Mouse (Mus musculus) ovary, postnatal 14 days (tissue): ENCODE measurements around the gene Spsb3.

Source experiments
- DNase-seq: peaks from one replicate; pipeline ENCODE4 v3.0.0; 2022; ENCODE audit warnings: low spot score

Gene Spsb3

DNA sequence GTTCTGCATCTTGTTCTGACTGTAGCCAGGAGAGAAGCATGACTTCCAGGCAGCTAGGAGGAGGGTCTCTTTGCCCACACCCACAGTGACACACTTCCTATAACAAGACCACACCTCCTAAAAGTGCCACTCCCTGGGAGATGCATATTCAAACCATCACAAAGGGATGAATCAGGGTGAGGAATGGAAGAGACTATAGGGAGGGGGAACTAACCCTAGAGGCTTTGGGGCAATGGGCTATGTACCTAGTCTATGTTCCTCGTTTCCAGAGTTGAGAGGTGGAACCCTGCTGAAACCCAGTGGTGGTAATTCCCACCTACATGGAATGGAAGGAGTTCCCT lies 12.1 kb upstream of the Spsb3 start:
- no peak for DNase-seq

DNA sequence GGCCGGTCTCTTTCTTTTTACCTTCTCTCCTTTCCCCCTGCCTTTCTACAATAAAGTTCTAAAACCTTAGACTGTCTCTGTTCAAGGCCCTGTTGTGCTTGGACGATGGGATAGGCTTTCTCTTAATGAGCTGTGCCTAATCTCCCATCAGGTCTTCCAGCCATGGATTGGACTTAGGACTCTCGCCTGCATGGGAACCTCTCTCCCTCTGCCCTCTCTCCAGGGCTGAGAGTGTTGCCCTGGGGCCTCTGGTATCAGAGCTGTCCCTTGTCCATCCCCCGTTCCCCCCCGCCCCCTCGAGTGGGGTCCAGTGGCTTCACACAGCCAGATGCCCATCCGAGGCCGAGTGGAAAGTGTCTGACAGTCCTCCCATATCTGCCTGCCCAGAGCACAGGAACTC lies 11.5 kb upstream of the Spsb3 start:
- no peak for DNase-seq

DNA sequence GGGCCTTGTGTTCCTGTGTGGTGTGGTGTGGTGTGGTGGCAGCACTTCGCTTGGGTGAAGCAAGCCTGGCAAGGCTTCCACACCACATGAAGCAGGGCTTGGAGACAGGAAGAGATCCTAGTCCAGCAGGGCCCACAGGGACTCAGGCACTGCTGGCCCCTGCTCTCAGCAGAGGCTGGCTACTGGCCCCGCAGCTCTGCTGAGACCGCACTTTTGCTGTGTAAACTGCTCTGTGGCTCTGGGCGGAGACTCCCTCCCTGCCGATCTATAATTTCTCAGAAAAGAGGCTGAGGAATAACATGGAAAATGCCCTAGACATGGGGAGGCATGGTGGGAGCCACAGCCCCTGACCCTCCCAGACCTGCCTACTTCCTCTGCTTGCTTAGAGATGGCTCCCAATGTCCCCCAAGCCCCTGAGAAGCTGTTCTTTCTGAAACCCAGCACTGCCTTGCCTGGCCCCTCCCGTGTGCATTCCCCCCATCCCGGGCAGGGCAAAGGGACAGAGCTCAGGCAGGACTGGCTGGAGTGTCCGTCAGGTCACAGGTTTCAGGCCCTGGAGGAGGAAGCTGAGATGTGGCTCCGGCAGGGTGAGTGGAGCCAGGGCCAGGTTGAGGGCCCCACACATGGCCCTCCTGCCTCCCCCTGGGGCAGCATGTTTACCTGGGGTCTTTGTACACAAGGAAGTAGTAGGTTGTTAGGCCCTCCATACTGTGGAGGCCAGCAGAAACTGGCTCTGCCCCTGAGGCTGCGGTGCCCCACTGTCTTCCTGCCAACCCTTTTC lies 8.9 kb upstream of the Spsb3 start:
- DNase-seq, result no peak

DNA sequence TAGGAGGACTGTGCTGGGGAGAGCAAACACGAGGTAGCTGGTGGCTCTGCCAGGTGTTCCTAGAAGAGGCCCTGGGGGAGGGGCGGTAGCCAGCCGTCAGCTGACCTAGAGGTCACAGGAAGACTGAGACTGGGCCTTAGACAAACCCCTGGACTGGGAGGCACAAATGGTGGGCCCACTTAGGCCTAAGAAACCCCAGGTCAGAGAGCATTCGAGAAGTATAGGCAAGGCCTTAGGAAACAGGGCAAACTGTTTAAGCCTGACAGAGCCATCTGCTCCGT lies 8.4 kb upstream of the Spsb3 start:
- no peak for DNase-seq

DNA sequence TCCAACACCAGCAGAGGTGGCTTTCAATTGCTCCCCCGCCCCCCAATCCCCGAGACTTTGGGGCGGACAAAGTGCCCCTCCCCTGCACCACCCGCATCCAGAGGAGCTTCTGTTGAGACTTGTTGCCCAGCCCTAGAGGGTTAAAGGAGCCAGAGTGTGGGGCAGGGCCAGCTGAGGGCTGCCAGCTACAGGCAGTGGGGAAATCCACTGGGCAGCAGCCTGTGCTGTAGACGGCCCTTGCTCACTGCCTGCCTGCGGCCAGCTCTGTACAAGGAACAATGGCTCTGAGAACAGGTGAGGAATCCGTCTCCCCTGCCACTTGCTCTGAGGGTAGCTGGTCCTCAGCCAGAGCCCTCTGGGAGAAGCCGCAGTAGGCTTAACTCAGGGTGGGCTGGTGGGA lies 7.9 kb upstream of the Spsb3 start:
- no peak for DNase-seq

DNA sequence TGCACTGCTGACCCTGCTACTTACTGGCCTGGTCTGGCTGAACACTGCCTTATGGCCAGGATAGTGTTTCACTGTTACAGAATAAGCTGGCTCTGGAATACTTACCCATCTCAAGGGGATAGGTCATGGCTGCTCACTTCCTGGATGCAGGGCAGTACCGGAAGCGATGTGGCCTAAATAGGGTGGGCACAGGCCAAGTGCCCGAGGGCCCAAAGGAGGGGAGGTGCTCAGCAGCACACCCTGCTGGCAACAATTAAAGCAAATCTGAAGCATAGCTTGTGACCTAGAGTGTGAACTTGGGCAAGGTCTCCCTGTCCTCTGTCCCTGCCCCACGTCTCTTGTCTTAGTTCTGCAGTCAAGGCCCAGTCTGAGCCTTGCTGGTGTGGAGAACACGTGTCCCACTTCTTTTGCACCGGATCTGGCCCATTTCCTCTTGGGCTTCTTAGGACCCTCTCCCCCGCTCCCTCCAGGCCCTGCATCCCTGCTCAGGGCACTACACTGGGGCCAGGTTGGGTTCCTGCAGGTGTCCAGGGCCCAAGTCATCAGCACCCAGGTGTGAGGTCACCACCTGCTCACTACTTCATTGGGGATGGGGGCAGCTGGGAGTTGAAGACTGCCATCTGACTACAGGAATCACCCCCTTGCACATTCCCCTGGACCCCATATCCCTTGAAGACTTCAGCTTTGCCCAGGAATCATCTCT lies 4.6 kb upstream of the Spsb3 start:
- no peak for DNase-seq

DNA sequence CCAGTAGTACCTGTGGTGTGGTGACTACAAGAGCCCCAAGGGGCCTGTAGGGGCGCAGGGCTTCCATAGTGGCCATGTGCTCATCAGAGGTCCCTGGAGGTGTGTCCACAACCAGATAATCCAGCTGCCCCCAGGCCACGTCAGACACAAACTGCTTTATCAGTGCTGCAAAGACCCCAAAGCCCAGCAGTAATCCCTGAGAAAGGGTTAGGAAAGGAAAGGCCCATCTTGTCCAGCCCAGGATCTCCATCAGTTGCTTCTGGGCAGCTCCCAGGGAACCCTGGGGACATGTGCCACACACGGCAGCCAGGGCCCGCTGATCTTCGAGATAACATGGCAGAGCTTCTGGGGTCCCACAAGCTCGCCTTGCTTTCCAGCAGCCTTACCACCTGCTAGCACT lies 2.1 kb upstream of the Spsb3 start:
- DNase-seq, result no peak

DNA sequence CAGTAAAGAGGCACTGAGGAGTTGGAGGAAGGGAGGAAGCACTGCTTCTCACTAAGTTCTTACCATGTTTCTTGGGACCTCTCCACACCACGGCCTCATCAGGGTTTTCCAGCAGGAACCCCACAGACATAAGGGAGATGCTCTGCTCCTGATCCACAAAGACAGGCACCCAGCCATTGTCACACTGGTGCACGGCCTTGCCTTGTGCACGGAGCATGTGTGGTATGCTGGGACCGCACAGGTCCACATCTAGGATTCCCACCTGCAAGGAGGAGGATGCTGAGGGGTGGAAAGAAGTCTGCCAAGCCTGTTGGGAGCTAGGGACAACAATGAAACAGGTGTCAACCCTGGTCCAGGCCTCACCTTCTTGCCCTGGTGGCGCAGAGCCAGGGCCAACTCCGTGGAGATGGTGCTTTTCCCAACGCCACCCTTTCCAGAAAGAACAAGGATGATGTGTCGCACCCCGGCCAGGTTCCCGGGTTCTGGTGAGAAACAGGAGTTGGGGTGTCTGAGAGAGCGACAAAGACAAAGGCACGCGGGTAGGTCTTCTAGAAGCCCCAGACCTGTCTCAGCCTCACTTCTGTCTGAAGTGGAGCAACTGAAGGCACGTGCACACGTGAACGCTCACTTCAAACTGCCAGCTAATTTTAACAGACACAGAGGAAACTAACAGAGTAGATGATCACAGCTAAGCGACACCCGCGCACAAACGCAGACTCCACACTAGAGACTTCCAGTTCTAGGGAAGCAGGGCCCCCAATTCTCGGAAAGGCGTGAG lies 898 bp upstream of the Spsb3 start:
- DNase-seq, result no peak

DNA sequence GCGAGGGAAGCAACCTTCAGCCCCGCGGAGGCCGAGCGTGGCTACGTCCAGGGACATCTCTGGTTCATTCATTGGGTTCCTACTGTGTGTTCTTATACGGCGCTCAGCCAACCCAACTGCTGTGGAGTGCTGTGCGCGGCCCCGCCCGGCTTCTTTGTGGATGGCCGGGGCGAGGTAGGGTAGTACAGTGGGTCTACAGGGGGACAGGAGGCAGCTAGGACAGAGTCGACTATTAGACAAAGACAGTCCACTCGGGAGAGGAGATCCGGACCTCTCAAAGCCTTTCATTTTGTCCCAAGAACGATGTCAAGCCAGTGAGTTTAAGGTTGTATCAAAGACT lies 459 bp downstream of the Spsb3 start:
- no peak for DNase-seq

DNA sequence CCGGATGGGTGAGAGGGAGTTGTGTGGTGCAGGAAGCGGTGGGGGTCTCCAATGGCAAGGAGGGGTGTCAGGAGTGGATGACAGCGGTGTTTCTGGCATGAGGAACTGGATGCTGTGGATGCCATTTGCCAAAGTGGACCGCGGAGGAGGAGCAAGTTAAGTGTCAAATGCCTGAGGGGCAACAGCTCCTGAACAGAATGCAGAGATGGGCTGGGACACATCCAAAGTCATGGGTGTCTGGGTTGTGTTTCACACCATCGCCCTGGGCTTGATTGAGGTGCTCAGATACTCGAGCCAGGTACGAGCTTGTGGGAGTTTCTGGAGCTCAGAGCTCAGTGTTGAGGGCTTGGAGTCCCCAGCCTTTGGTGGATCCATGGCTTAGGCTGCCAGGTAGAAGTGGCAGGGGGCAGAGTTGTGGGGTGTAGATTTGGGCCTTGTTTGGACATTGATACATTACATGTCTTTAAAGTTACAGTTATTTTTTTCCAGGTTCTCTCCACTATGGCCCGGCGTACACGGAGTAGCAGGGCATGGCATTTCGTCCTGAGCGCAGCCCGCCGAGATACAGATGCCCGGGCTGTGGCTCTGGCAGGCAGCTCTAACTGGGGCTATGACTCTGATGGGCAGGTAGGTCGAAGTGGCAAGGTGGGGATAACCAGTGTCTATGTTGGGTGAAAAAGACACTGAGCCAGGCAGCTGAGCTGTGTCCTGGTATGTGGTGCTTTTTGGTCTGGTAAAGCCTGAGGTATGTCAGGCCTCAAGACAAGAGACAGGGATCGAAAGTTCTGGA lies 1.0 kb downstream of the Spsb3 start:
- DNase-seq, result no peak

DNA sequence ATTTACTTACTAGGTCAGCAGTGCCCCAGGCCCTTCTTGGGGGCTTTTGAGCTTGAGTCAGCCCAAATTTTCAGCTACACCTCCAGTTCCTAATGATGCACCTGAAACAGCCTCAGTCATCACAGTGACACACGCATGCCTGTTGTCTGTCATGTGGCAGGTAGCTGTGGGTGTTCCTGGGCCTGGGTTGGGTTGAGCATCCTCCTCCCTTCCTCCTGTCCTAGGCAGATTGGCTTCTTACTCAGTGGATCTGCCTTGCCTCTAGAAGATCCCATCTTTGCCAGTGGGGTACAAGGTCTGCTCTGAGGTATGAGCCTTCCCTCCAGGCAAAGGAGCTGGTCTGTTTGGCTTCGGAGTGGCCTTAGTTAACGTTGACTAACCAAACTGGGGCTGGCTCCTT lies 2.4 kb downstream of the Spsb3 start:
- DNase-seq, result no peak

DNA sequence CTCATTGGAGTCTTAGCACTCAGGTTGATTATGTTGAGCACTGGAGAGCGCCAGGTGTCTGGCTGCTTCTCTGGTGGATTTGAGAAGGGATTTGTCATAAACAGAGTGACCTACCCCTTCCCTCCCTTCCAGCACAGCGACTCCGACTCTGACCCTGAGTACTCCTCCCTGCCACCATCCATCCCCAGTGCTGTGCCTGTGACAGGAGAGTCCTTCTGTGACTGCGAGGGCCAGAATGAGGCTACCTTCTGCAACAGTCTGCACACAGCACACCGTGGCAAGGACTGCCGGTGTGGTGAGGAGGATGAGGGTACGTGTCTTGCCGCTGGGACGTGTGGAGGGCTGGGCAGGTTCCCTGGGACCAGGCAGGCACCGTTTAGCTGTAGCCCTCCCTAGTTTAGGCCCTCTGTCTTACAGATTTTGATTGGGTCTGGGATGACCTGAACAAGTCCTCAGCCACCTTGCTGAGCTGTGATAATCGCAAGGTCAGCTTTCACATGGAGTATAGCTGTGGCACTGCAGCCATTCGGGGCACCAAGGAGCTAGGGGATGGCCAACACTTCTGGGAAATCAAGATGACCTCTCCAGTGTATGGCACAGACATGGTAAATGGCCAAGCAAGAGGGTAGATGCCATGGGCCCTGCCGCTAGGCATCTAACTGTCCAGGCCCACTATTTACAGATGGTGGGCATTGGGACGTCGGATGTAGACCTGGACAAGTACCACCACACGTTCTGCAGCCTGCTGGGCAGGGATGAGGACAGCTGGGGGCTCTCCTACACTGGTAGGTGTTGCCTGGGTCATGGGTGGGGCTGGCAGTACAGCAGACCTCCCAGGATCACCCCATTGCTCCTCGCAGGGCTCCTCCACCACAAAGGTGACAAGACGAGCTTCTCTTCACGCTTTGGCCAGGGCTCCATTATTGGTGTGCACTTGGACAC lies 4.0 kb downstream of the Spsb3 start:
- no peak for DNase-seq

DNA sequence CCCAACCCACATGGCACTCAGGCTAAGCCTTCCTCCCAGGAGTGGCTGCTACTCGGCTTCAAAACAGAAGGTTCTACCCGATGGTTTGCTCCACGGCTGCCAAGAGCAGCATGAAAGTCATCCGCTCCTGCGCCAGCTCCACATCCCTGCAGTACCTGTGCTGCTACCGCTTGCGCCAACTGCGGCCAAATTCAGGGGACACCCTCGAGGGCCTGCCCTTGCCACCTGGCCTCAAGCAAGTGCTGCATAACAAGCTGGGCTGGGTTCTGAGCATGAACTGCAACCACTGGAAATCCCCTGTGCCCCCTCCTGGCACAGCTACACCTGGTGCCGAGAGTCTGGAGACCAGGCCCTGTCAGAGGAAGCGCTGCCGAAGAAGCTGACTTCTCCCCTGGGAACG lies 4.9 kb downstream of the Spsb3 start:
- no peak for DNase-seq

DNA sequence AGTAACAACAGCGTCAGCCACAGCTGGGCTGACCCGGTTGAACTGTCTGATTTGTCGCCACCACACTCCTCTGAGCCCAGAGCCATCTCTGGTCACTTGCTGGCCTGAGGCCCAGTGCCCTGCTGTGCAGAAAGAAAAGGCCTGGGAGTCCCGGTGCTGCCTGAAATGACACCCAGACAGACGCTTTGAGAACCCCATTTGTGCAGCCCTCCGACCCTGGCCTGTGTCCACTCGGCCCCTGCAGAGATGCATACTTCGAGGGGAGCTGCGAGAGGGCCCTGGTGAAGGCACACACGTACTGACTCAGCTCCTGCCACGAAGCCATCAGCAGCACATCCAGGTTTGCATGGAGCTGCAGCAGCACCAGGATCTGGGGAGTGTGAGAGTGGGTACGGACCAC lies 6.3 kb downstream of the Spsb3 start:
- DNase-seq, result no peak

DNA sequence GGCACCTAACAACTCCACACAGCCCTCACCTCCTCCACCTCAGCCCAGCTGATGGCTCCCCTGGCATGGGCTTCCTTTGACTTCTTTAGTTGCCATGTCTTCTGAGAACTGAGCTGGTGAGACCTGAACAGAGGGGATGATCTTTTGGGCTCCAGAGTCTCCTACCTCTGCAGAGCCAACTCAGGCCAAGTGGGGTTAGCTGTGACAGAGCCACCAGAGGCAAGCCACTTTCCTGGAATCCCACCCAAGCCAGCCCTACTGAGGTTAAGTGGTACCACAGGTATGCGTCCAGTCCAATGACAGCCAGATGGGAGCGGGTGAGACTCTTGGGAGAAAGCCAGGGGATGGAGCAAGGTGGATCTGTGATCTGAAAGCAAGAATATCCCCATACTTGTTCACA lies 6.8 kb downstream of the Spsb3 start:
- DNase-seq, result no peak

DNA sequence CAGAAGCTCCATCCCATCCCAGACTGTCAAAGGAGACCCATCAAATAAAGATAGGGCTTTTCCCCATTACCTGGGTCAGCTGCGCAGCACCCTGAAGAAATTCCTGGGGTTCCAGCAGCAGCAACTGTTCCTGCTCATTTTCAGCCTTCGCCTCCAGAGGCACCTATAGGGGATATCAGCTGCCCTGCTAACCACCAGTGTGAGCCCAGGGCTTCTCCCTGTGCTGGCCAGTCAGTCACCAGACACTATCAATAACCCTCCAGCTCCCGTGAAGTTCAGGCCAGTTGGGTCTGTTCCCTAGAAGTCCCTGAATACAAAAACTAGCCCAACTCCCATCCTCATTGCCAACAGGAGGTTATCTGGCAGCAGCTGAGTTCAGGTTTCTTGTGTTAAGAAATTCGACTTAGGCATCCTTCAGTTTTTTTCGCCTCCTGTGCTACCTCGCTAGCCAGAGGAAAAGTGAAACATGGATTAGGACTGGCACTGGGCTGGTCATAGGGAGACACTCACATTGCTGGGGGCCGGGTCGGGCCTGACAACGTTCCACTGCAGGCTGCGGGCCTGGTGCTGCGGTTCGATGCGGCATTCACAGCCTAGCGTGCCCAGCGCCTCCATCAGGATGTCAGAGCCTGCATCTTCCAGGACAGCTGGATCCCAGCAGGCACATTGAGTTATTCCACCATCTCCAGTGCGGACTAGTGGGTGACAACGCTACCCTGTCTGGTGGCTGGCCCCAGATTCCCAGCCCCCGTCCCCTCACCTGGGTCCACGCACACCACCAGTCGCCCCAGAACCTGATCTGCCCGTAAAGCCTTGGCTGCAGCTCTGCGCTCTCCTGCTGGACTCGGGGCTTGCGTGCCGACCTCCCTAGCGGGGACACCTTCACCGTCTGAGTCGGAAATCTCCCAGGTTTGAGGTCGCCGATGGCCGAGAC lies 7.9 kb downstream of the Spsb3 start:
- no peak for DNase-seq

DNA sequence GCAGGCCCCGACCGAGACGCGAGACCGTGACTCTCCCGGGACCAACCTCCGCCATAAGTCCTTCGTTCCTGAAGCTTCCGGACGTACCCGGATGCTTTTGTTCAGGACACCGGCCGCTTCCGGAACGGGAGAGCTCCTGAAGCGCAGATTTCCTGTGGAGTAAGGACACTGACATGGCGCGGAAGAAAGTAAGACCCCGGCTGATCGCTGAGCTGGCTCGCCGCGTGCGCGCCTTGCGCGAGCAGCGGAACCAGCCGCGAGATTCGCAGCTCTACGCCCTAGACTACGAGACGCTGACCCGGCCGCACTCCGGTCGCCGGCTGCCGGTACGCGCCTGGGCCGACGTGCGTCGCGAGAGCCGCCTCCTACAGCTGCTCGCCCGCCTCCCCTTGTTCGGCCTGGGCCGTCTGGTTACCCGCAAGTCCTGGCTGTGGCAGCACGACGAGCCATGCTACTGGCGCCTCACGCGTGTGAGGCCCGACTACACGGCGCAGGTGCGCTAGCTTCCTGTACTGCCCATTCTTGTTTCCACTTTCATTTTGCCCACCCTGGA lies 8.6 kb downstream of the Spsb3 start, which contains the start of the genes Eme2 and Mrps34:
Eme2 (minus strand) TSS at position 93 of the 553 bp plus-strand sequence.
Mrps34 (plus strand) TSS at position 122 of the 553 bp plus-strand sequence.
- DNase-seq, result peak; percentile 73

DNA sequence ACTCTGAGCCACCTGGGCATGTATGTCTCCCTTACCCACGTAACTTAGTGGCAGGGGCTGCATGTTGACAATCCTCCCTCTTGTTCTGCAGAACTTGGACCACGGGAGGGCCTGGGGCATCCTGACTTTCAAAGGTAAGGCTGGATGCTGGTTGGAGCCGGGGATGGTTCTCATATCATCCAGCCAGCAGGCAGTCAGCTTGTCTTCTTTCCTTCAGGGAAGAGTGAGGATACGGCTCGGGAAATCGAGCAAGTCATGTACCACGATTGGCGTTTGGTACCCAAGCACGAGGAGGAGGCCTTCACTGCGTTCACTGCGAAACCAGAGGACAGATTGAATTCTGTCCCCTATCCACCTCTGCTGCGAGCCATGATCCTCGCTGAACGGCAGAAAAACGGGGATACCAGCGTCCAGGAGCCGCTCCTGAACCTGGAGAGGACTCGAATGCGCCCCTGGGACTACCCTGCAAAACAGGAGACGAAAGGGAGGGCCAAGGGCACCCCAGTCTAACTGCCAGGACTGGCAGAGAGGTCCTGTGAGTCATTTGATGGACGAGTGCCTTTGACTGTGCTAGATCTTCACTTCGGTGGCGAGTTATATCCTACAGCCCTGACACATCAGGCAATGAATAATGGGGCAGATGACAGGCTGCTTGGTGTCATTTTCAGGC lies 9.3 kb downstream of the Spsb3 start:
- no peak for DNase-seq

DNA sequence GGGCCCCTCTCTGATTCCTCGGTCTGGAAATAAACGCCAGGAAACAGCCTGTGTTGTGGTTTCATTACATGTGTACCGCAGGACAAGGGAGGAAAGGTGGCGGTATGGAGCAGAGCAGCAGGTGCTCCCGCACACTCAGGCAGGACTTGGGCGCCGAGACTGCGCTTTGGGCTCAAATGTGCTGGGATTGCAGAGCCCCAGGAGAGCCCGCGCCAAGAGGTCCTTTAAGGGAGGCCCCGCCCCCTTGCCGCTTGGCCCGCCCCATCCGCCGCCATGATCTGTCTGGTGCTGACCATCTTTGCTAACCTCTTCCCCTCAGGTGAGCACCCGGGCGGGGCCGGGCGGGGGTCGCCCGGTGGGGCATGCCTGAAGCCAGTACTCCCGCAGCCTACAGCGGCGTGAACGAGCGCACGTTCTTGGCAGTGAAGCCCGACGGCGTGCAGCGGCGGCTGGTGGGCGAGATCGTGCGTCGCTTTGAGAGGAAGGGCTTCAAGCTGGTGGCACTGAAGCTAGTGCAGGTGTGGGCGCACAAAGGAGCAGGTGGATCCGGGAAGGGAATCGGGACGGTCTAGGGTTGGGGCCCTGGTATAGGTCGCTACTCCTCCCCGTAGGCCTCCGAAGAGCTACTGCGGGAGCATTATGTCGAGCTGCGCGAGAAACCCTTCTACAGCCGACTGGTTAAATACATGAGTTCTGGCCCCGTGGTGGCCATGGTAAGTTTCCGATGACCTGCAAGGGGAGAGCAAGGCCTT lies 10.0 kb downstream of the Spsb3 start, which contains the start of gene Nme3:
Nme3 (plus strand) TSS at position 260 of the 752 bp plus-strand sequence.
- peak; percentile 63 for DNase-seq
